In the genomic region with DNA sequence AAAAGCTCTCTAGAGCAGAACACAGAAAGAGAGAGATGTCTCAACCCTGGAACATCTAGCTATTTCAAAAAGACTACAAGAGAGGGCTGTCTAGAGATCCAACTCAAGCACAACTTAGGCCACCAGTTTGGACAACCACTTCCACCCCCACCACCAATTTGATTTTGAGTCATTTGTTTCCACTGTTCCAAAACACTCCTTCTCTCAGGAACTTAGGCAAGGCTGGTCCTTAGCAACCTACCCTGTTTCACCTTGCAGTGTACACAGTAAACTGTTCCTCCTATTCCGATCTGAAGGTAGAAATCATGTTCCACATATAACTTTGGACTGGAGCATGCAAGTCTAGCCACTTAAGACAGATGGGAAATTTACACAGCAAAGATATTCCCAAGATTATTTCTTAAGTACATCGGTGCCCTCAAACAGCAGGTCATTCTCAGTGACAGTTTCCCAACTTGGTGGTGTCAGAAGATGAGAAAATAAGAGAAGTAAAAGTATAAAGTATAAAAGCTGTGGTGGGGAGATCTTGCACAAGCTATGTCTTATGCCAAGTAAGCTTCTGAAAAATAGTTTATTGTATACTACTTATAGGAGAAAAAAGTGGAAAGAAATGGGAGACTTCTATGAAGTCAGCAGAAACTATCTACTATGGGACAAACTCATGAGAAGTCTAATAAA, we compare ENCODE assay signal across 29 mouse cellular contexts. TPM values are rescaled to one million over a fixed set of nuclear protein-coding genes. Genes with fewer than 3 reads are reported as not detected.
"Had no signal": no experiment of that assay in that cellular context is flagged by ENCODE, and none has a peak within 500 bp of the region (broad histone marks: within the 10 kb centered on the region; RNA-seq: fewer than 3 reads in every experiment).

No protein-coding gene starts in this region.

- H3K9ac ChIP-seq: liver, embryonic 14.5 days; lung, embryonic 14.5 days; midbrain, embryonic 13.5 days; neural tube, embryonic 13.5 days; neural tube, embryonic 15.5 days; stomach, embryonic 15.5 days had no signal

- H3K9me3 ChIP-seq: megakaryocyte, embryonic 14.5 days; midbrain, embryonic 13.5 days; neural tube, embryonic 13.5 days; neural tube, embryonic 15.5 days; stomach, embryonic 15.5 days had no signal

- DNase-seq: lung, adult 18-20 months; lung, embryonic 14.5 days; lung, postnatal 10 days; lung, postnatal 36 days; retina, postnatal 1 day; right cerebral cortex, adult 18-20 months; right cerebral cortex, postnatal 25 days; right cerebral cortex, postnatal 4 days; spleen, adult 18-20 months; thymus, adult 2 months; thymus, postnatal 25 days; thymus, postnatal 4 days had no signal

- H3K36me3 ChIP-seq: midbrain, embryonic 13.5 days; neural tube, embryonic 13.5 days; neural tube, embryonic 15.5 days; stomach, embryonic 15.5 days had no signal

- H3K4me1 ChIP-seq: megakaryocyte, embryonic 14.5 days; midbrain, embryonic 13.5 days; neural tube, embryonic 13.5 days; neural tube, embryonic 15.5 days; stomach, embryonic 15.5 days had no signal

- H3K4me3 ChIP-seq: megakaryocyte, embryonic 14.5 days; midbrain, embryonic 13.5 days; myocyte; neural tube, embryonic 13.5 days; neural tube, embryonic 15.5 days; stomach, embryonic 15.5 days had no signal

- H3K27ac ChIP-seq: liver, embryonic 14.5 days; macrophage; midbrain, embryonic 13.5 days; neural tube, embryonic 13.5 days; neural tube, embryonic 15.5 days; stomach, embryonic 15.5 days; stomach, postnatal 0 days had no signal

- H3K27me3 ChIP-seq: megakaryocyte, embryonic 14.5 days; midbrain, embryonic 13.5 days; neural tube, embryonic 13.5 days; neural tube, embryonic 15.5 days; stomach, embryonic 15.5 days had no signal

- H3K4me2 ChIP-seq: lung, embryonic 14.5 days; midbrain, embryonic 11.5 days; midbrain, embryonic 13.5 days; neural tube, embryonic 13.5 days; neural tube, embryonic 15.5 days; stomach, embryonic 15.5 days had no signal

- ATAC-seq: midbrain, embryonic 13.5 days; midbrain, embryonic 16.5 days had no signal

RNA-seq across cellular contexts. Expression of gene Vmn2r84, which starts 24.0 kb away (rescaled TPM):
- polyA plus RNA-seq: lung, embryonic 14.5 days; lung, embryonic 16.5 days; macrophage; midbrain, embryonic 11.5 days; midbrain, embryonic 13.5 days; myocyte; neural tube, embryonic 11.5 days; neural tube, embryonic 13.5 days; small intestine, adult 2 months; stomach, embryonic 15.5 days; stomach, postnatal 0 days; testis, adult 2 months; urinary bladder, adult 2 months had no signal

RNA-seq across cellular contexts. Expression of gene Tespa1, which starts 47.5 kb away (rescaled TPM):
- polyA plus RNA-seq: midbrain, embryonic 13.5 days; midbrain, embryonic 16.5 days; myocyte; neural tube, embryonic 13.5 days; testis, adult 2 months had no signal

RNA-seq across cellular contexts. Expression of gene Vmn2r85, which starts 59.4 kb away (rescaled TPM):
- polyA plus RNA-seq: liver, embryonic 14.5 days; liver, embryonic 16.5 days; lung, embryonic 14.5 days; lung, embryonic 16.5 days; macrophage; midbrain, embryonic 11.5 days; midbrain, embryonic 13.5 days; midbrain, embryonic 16.5 days; myocyte; neural tube, embryonic 11.5 days; small intestine, adult 2 months; stomach, embryonic 15.5 days; stomach, postnatal 0 days; testis, adult 2 months; thymus, adult 2 months; urinary bladder, adult 2 months had no signal
